Mouse (Mus musculus) G1E (cell line): ENCODE results near the gene Ttc16. TPM values are rescaled to one million over a fixed set of nuclear protein-coding genes. Genes with fewer than 3 reads are reported as not detected.

Experiments
- ATAC-seq: 2 replicates; pipeline ENCODE4 v1.8.0; 2016; ENCODE audit warnings: mild to moderate bottlenecking; ENCODE audit not compliant: insufficient number of reproducible peaks, poor library complexity, low FRiP score, severe bottlenecking; ENCODE audit errors: extremely low read depth
- DNase-seq: peaks from one replicate; pipeline ENCODE4 v3.0.0; 2012; ENCODE audit warnings: low spot score
- H3K27me3 ChIP-seq: 2 replicates; pipeline ENCODE4 v1.6.1; 2012; ENCODE audit warnings: mild to moderate bottlenecking, low read length, inconsistent platforms; ENCODE audit not compliant: insufficient read depth
- H3K36me3 ChIP-seq: replicated peaks from 2 replicates; pipeline ENCODE3; 2012; ENCODE audit warnings: mild to moderate bottlenecking, inconsistent platforms
- H3K4me1 ChIP-seq: 2 replicates; pipeline ENCODE4 v1.6.1; 2012; ENCODE audit warnings: low read depth, low read length, inconsistent platforms, mixed read lengths; ENCODE audit not compliant: insufficient read depth
- H3K4me3 ChIP-seq: 2 replicates; pipeline ENCODE4 v1.5.1; 2012; ENCODE audit warnings: low read depth, mild to moderate bottlenecking, inconsistent platforms, low read length, moderate library complexity, mixed read lengths
- H3K9me3 ChIP-seq: replicated peaks from 2 replicates; pipeline ENCODE4 v1.6.1; 2012; ENCODE audit warnings: inconsistent platforms
- CTCF ChIP-seq: IDR thresholded peaks from 2 replicates; pipeline ENCODE4 v1.5.1; 2012; ENCODE audit warnings: low read depth, low read length, inconsistent platforms, mixed read lengths
- GATA1 ChIP-seq: IDR thresholded peaks from 2 replicates; pipeline ENCODE4 v1.6.1; 2012; ENCODE audit warnings: borderline replicate concordance, low read length, inconsistent platforms, mixed read lengths
- GATA2 ChIP-seq: IDR thresholded peaks from 2 replicates; pipeline ENCODE4 v1.6.1; 2012; ENCODE audit warnings: low read depth, low read length, inconsistent platforms, borderline replicate concordance
- POLR2AphosphoS5 ChIP-seq: IDR thresholded peaks from 2 replicates; pipeline ENCODE4 v1.6.1; 2012; ENCODE audit warnings: low read depth, low read length, inconsistent platforms; ENCODE audit not compliant: insufficient replicate concordance
- TAL1 ChIP-seq: conservative IDR thresholded peaks from 2 replicates; pipeline ENCODE4 v1.6.1; 2012; ENCODE audit warnings: low read depth, low read length, inconsistent platforms, mixed read lengths
- polyA plus RNA-seq: library from polyadenylated mRNA; stranded (reverse); fragments of >175 nt; gene quantifications from 2 replicates; pipeline ENCODE4 v1.2.3, GENCODE M21; 2012
- total RNA-seq, 2 experiments: library from RNA; stranded (forward) in 1 of 2; stranded (reverse) in 1 of 2; fragments of 200-1000 nt in 1 of 2; fragments of >200 nt in 1 of 2; fragmentation: Nextera tagmentation in 1 of 2; gene quantifications; 2 replicates each; pipeline ENCODE4 v1.2.3; 2014 to 2017

The Ttc16 gene
- total and polyA plus RNA-seq, 3 experiments, result 0.15 to 0.38 TPM; not detected in 1

DNA sequence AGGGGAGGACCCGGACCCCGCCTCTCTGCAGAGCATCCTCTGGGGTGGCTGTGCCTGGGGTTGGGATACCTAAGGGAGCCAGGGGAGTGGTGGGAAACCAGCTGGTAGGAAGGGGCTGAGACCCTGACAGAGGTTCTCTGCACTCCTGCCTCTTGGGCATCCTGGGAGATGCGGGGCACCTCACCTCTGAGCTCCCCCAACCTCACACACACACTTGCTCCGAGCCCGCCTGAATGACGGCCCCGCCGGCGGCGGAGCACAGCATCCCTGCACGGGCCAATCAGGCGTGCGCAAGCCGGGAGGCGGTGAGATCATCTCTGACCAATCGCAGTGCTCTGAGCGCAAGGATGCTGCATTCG is 33.3 kb downstream of the Ttc16 start:
- Histone ChIP-seq H3K4me1 (peaks cover 5% of the 10 kb centered on the region; the same call in 1 of the 2 replicates), H3K9me3 (no peaks in the 10 kb centered on the region), H3K4me3 (no peak overlapping the region), H3K36me3 (no peaks in the 10 kb centered on the region), H3K27me3 (peaks cover 64% of the 10 kb centered on the region)
- DNase-seq (no peak), ATAC-seq (no peak)
- TF ChIP-seq CTCF (no peak), POLR2AphosphoS5 (no peak), GATA1 (no peak), GATA2 (no peak), TAL1 (no peak)

DNA sequence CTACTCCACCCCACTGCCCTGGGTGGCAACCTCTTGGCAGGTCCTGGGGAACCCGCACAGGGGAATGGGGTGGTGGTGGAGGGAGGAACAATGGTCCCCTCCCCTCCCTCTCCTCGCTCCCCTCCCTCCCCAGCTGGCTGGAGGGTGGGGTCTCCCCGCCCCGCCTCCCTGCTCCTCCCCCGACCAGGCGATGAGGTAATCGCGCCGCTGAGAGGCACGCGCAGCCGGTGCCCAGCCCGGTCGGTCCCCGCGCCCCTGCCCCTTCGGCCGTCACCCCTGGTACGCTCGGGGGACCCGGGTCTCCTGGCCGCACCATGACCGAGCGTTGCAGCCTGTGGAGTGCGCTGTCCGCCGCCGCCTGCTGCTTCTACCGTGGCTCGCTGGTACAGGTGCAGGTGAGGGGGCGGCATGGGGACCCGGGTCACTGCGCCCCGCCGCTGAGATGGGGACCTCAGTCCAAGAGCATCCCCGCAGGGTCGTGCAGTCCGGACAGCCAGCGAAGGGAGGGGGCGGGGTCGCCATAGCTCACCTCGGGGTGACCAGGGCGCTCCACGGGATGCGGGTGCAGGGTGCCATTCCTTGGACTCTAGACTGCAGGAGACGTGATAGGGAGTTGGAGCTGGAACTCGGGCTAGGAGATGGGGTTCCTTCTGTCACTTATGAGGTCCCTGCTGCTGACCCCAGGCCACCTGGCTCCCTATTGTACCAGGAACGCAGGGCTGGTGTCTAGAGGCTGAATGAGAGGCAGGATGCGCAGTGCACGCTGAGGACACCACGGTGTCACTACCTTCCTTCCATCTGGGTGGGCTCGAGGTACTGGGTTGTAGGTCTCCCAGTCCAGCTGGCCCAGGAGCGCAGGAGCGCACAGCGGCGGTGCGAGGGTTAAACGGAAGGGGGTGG is 33.9 kb downstream of the Ttc16 start:
- no peak for ATAC-seq
- no peak overlapping the region for H3K4me3 ChIP-seq
- H3K9me3 ChIP-seq, result no peaks in the 10 kb centered on the region
- DNase-seq, result no peak
- no peaks in the 10 kb centered on the region for H3K36me3 ChIP-seq
- TF ChIP-seq GATA1, result no peak
- no peak for TF ChIP-seq POLR2AphosphoS5
- TF ChIP-seq GATA2, result no peak
- no peak for TF ChIP-seq TAL1
- no peak for TF ChIP-seq CTCF
- peaks cover 61% of the 10 kb centered on the region for H3K27me3 ChIP-seq
- H3K4me1 ChIP-seq, result peaks cover 5% of the 10 kb centered on the region; the same call in 1 of the 2 replicates

DNA sequence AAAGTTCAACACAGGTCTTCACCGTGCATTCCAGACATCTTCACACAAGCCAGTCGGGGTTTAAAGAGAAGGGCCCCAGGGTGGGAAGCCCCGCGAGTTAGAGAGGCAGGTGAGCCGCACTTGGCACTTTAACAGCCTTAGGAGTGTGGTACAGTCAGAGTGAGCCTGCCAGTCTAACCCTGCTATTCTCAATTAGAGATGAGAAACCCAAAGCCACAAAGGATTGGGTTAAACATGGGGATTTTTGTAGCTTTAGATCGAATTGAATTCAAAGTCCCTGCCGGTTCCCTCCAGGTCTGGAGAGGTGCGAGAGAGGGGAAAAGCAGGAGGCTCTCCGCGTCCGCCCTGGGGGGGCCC is 34.5 kb downstream of the Ttc16 start, which contains the start of gene 6330409D20Rik:
Gene 6330409D20Rik, minus strand, starts transcription at position 101 of the 357 bp plus-strand sequence.
- H3K4me3 ChIP-seq, result no peak within 1 kb of the TSS
- H3K27me3 ChIP-seq, result peaks cover 61% of the 10 kb centered on the region
- DNase-seq, result no peak
- no peak for TF ChIP-seq CTCF
- TF ChIP-seq GATA2, result no peak
- TF ChIP-seq POLR2AphosphoS5, result no peak
- TF ChIP-seq TAL1, result no peak
- no peak for TF ChIP-seq GATA1
- no peak for ATAC-seq
- H3K9me3 ChIP-seq, result no peaks in the 10 kb centered on the region
- no peaks in the 10 kb centered on the region for H3K36me3 ChIP-seq
- peaks cover 5% of the 10 kb centered on the region; the same call in 1 of the 2 replicates for H3K4me1 ChIP-seq

DNA sequence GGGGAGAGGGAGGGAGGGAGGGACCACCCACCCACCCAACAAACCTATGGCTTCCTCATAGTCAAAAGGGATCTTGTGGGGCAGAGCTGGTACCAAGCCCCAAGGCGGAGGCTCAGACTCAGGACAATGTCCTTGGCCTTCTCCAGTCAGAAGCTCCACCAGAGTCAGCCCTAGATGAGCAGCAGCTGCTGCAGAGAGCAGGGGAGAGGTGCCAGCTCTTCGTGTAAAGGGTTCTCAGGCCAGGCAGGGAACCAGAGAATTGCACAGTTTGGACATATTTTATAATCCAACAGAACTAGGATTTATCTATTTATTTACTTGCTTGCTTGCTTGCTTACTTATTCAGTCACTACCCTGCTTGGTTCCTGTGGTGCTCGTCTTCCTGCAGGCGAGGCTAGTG is 36.1 kb downstream of the Ttc16 start:
- no peak for ATAC-seq
- Histone ChIP-seq H3K27me3 (peaks cover 64% of the 10 kb centered on the region), H3K36me3 (no peaks in the 10 kb centered on the region), H3K4me1 (peaks cover 8% of the 10 kb centered on the region; the same call in 1 of the 2 replicates), H3K4me3 (no peak overlapping the region), H3K9me3 (no peaks in the 10 kb centered on the region)
- DNase-seq, result no peak
- no peak for TF ChIP-seq GATA2
- no peak for TF ChIP-seq TAL1
- TF ChIP-seq CTCF, result no peak
- no peak for TF ChIP-seq GATA1
- TF ChIP-seq POLR2AphosphoS5, result no peak

DNA sequence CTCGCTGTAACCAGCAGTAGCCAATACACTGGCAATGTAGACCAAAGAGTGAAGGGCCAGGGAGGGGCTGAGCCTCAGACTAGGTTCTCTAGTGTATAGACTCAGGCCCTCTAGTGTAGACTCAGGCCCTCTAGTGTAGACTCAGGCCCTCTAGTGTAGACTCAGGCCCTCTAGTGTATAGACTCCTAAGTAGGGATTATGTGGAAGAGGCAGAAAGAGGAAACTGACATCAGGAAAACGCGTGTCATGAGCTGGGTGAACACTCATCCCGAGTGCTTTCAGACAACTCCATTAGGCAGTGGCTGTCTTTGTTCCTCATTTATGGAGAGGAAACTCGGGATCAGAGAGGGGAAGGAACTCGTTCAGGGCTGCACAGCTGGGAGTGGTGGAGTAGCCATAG is 38.4 kb downstream of the Ttc16 start:
- Histone ChIP-seq H3K36me3 (no peaks in the 10 kb centered on the region), H3K27me3 (peaks cover 73% of the 10 kb centered on the region), H3K4me3 (no peak overlapping the region), H3K4me1 (peaks cover 8% of the 10 kb centered on the region; the same call in 1 of the 2 replicates), H3K9me3 (no peaks in the 10 kb centered on the region)
- TF ChIP-seq GATA1, result no peak
- TF ChIP-seq POLR2AphosphoS5, result no peak
- TF ChIP-seq TAL1, result no peak
- no peak for TF ChIP-seq CTCF
- no peak for TF ChIP-seq GATA2
- no peak for ATAC-seq
- DNase-seq, result no peak

DNA sequence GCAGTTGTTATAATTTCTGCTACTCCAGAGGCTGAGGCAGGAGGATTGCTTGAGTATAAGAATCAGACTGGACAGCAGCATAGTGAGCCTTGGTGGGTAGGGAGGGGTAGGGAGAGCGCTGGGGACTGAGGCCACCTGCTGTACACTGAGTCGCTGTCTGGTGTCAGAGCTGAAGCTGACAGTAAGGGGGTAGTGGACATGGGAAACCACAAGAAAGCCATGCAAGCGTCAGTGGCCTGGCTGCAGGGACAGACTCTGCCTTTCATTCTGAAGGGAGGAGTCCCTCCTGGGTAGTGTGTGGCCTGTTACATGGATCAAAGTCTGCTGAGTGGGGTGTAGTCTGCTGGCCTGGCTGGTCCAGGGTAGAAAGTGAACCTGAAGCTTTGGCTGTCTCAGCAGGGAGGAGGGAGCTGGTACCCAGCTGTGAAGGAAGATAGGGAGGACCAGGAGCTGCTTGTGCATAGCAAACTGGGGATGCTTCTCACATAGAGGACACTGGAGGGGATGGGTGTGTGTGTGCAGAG is 39.1 kb downstream of the Ttc16 start:
- no peaks in the 10 kb centered on the region for H3K9me3 ChIP-seq
- H3K27me3 ChIP-seq, result peaks cover 71% of the 10 kb centered on the region
- H3K4me3 ChIP-seq, result no peak overlapping the region
- DNase-seq (no peak), ATAC-seq (no peak)
- no peak for TF ChIP-seq GATA2
- no peak for TF ChIP-seq TAL1
- no peak for TF ChIP-seq GATA1
- no peak for TF ChIP-seq CTCF
- TF ChIP-seq POLR2AphosphoS5, result no peak
- H3K4me1 ChIP-seq, result peaks cover 5% of the 10 kb centered on the region; the same call in 1 of the 2 replicates
- no peaks in the 10 kb centered on the region for H3K36me3 ChIP-seq
